Mouse (Mus musculus): Measurements from ENCODE around the gene Csnk1e. TPM values are rescaled to one million over a fixed set of nuclear protein-coding genes. Genes with fewer than 3 reads are reported as not detected.

Gene Csnk1e
- polyA plus RNA-seq, 1 experiment from 2014 or later, result 240 TPM

DNA sequence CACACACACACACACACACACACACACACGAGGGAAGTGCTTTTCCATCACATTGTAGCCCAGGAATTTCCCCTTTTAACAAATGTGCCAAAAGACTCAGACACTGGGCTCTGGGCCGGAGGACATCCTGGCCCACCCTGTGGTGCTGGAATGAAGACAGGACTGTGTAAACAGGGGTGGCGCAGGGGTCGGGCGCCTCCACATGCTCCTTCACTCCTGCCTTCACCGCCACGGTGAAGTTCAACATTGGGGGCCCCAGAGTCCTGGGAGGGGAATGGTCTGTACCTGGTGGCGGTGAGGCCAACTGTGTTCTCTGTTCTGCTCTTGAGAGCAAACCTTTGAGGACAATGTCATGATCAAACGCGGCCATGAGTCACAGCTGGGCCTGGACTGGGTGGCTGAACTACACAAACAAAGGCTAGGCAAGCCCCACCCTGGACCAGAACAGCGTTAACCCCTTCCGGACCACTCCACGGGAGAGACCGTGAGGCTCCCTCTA lies 87.0 kb downstream of the Csnk1e start:
- no peak overlapping the region for H3K27ac ChIP-seq (ENCODE audit: low read length)
- no peaks in the 10 kb centered on the region for H3K9me3 ChIP-seq (ENCODE audit: control insufficient read depth, low read length)
- no peaks in the 10 kb centered on the region for H3K27me3 ChIP-seq (replicated peaks; ENCODE audit: control insufficient read depth, insufficient read depth, low read length)
- H3K4me1 ChIP-seq (replicated peaks; ENCODE audit: control insufficient read depth, insufficient read depth, low read length), result no peaks in the 10 kb centered on the region
- no peak overlapping the region for H3K9ac ChIP-seq (replicated peaks; ENCODE audit: low read depth, low read length)
- whole genome bisulfite sequencing, result 68% methylated on average over 14 of the region's 14 CpGs
- H3K36me3 ChIP-seq (ENCODE audit: control insufficient read depth, insufficient read depth), result peaks cover 8% of the 10 kb centered on the region
- no peak overlapping the region for H3K4me2 ChIP-seq (ENCODE audit: low read length)
- ATAC-seq, result no peak
- no peak overlapping the region for H3K4me3 ChIP-seq (replicated peaks; ENCODE audit: low read length)

MicroRNAs within 50 kb of the gene (microRNA counts, 519-probe panel; counts per million panel counts)
- 2,164 counts per million, percentile 42 among the panel's probes with 10 or more counts for microRNA mmu-miR-1943

Small RNA genes lying within 50 kb of the gene (microRNA-seq; reads per million reads assigned to microRNA genes)
- gene Gm44302 (not detected), gene Mir1943 (2.5 reads per million, percentile 7 among the genes with 10 or more reads in this experiment)

Other genes with a start within 250 kb of the Csnk1e start
- 76.3 and 102 TPM in 2 replicates for gene Pick1, start 226.4 kb downstream of the Csnk1e start, polyA plus RNA-seq (2015; fragmentation: Nextera tagmentation; extraction: Ambion mirVana)
- gene Gm49486, start 226.2 kb downstream of the Csnk1e start, polyA plus RNA-seq (2015; fragmentation: Nextera tagmentation; extraction: Ambion mirVana), result 0.82 and 0.94 TPM in 2 replicates
- 0.41 and 0.62 TPM in 2 replicates for gene Slc16a8, start 200.8 kb downstream of the Csnk1e start, polyA plus RNA-seq (2015; fragmentation: Nextera tagmentation; extraction: Ambion mirVana)
- 2.0 and 3.0 TPM in 2 replicates for gene Baiap2l2, start 170.0 kb downstream of the Csnk1e start, polyA plus RNA-seq (2015; fragmentation: Nextera tagmentation; extraction: Ambion mirVana)
- gene Pla2g6, start 127.2 kb downstream of the Csnk1e start, polyA plus RNA-seq (2015; fragmentation: Nextera tagmentation; extraction: Ambion mirVana), result 26.4 and 31.0 TPM in 2 replicates
- gene Maff, start 108.9 kb downstream of the Csnk1e start, polyA plus RNA-seq (2015; fragmentation: Nextera tagmentation; extraction: Ambion mirVana), result 0.97 and 1.1 TPM in 2 replicates
- gene Tmem184b, start 52.0 kb downstream of the Csnk1e start, polyA plus RNA-seq (2015; fragmentation: Nextera tagmentation; extraction: Ambion mirVana), result 43.4 and 44.0 TPM in 2 replicates
- gene Kcnj4, start 49.7 kb upstream of the Csnk1e start, polyA plus RNA-seq (2015; fragmentation: Nextera tagmentation; extraction: Ambion mirVana), result 0.11 and 0.43 TPM in 2 replicates
- 4.8 and 8.7 TPM in 2 replicates for gene Kdelr3, start 60.8 kb upstream of the Csnk1e start, polyA plus RNA-seq (2015; fragmentation: Nextera tagmentation; extraction: Ambion mirVana)
- gene Ddx17, start 91.2 kb upstream of the Csnk1e start, polyA plus RNA-seq (2015; fragmentation: Nextera tagmentation; extraction: Ambion mirVana), result 60.2 and 63.3 TPM in 2 replicates
- 0.84 and 0.94 TPM in 2 replicates for gene Dmc1, start 149.5 kb upstream of the Csnk1e start, polyA plus RNA-seq (2015; fragmentation: Nextera tagmentation; extraction: Ambion mirVana)
- 3.9 and 4.5 TPM in 2 replicates for gene Fam227a, start 203.4 kb upstream of the Csnk1e start, polyA plus RNA-seq (2015; fragmentation: Nextera tagmentation; extraction: Ambion mirVana)
- 116 and 117 TPM in 2 replicates for gene Cby1, start 203.6 kb upstream of the Csnk1e start, polyA plus RNA-seq (2015; fragmentation: Nextera tagmentation; extraction: Ambion mirVana)
- 249 and 262 TPM in 2 replicates for gene Tomm22, start 215.3 kb upstream of the Csnk1e start, polyA plus RNA-seq (2015; fragmentation: Nextera tagmentation; extraction: Ambion mirVana)
- gene Josd1, start 232.4 kb upstream of the Csnk1e start, polyA plus RNA-seq (2015; fragmentation: Nextera tagmentation; extraction: Ambion mirVana), result 24.5 and 25.2 TPM in 2 replicates
- 55.7 and 56.5 TPM in 2 replicates for gene Gtpbp1, start 235.3 kb upstream of the Csnk1e start, polyA plus RNA-seq (2015; fragmentation: Nextera tagmentation; extraction: Ambion mirVana)

Measured in forebrain, embryonic 16.5 days (tissue).